Mouse (Mus musculus): Measurements from ENCODE around the gene Hk2. TPM values are rescaled to one million over a fixed set of nuclear protein-coding genes. Genes with fewer than 3 reads are reported as not detected.
A peak's percentile ranks its signal among the peaks of the same experiment; 100 is the strongest.

Hk2 gene
- total RNA-seq (2014; rRNA removed) (1.0 and 1.3 TPM in 2 replicates), polyA plus RNA-seq (2012; rRNA removed) (0.54 and 0.87 TPM in 2 replicates)

DNA sequence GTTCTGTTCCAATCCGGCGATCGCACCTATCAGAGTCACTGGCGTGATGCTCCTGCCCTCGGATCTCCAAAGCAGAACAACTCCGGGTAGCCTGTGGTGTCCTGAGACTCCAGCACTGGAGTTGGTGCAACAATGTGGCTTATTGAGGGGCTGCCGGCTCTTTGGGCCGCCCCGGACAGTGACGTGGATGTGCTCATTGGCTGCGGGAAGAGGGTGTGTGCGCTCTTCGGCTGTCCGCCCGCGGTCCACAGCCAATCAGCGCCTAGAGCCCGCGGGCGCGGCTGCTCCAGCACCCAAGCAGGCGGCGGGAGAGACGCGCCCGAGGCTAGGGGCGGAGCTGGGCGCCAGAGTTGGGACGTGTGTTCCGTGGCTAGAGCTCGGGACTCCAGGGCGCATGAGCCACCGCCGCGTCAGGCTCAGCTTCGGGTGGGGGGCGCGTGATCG, at the start of gene Hk2:
Hk2 (minus strand) TSS at position 134 of the 444 bp plus-strand sequence.
- WGBS, result under 1% methylated on average over 39 of the region's 39 CpGs
- peak; percentile 37 for DNase-seq (ENCODE audit: extremely low read depth, low read depth, low spot score)
- Histone ChIP-seq H3K79me2 (ENCODE audit: control insufficient read depth, insufficient read depth, low read length) (no peaks in the 10 kb centered on the region), H3K27ac (replicated peaks; ENCODE audit: insufficient read depth, low read depth, low read length) (no peak within 1 kb of the TSS), H3K4me1 (ENCODE audit: control insufficient read depth, insufficient read depth, low read length) (no peaks in the 10 kb centered on the region), H3K36me3 (ENCODE audit: control insufficient read depth, insufficient read depth, low read length) (no peaks in the 10 kb centered on the region), H3K27me3 (ENCODE audit: control insufficient read depth, insufficient read depth, low read length) (no peaks in the 10 kb centered on the region), H3K9ac (ENCODE audit: low read depth, low read length) (peak within 1 kb of the TSS; percentile 52), H3K4me3 (ENCODE audit: insufficient read depth, low read depth, low read length) (peak within 1 kb of the TSS; percentile 53)
- TF ChIP-seq POLR2A (IDR thresholded peaks at IDR 0.05; ENCODE audit: extremely low read depth, insufficient read depth, low read length), result 0 out of 2 replicates have a peak, but pooled peaks have one; percentile 17
- TF ChIP-seq CTCF (IDR thresholded peaks at IDR 0.05; ENCODE audit: low read depth, low read length), result no peak

- DNase-seq (ENCODE audit: extremely low read depth, low read depth, low spot score), result no peak
- H3K27me3 ChIP-seq (ENCODE audit: control insufficient read depth, insufficient read depth, low read length), result no peaks in the 10 kb centered on the region
- H3K36me3 ChIP-seq (ENCODE audit: control insufficient read depth, insufficient read depth, low read length), result no peaks in the 10 kb centered on the region
- WGBS, result 45% methylated on average over 4 of the region's 4 CpGs
- H3K27ac ChIP-seq (replicated peaks; ENCODE audit: insufficient read depth, low read depth, low read length), result no peak overlapping the region
- H3K79me2 ChIP-seq (ENCODE audit: control insufficient read depth, insufficient read depth, low read length), result no peaks in the 10 kb centered on the region
- TF ChIP-seq CTCF (IDR thresholded peaks at IDR 0.05; ENCODE audit: low read depth, low read length) (no peak), POLR2A (IDR thresholded peaks at IDR 0.05; ENCODE audit: extremely low read depth, insufficient read depth, low read length) (no peak)
- no peak overlapping the region for H3K9ac ChIP-seq (ENCODE audit: low read depth, low read length)
- no peak overlapping the region for H3K4me3 ChIP-seq (ENCODE audit: insufficient read depth, low read depth, low read length)
- H3K4me1 ChIP-seq (ENCODE audit: control insufficient read depth, insufficient read depth, low read length), result no peaks in the 10 kb centered on the region
Measured at GRCm38 (mm10) chr6:82821758-82822253, 47.6 kb upstream of the Hk2 start.

GRCm38 (mm10) chr6:82820716-82821115, 46.5 kb upstream of the Hk2 start:
- H3K4me3 ChIP-seq (ENCODE audit: insufficient read depth, low read depth, low read length), result no peak overlapping the region
- no peaks in the 10 kb centered on the region for H3K36me3 ChIP-seq (ENCODE audit: control insufficient read depth, insufficient read depth, low read length)
- H3K4me1 ChIP-seq (ENCODE audit: control insufficient read depth, insufficient read depth, low read length), result no peaks in the 10 kb centered on the region
- H3K79me2 ChIP-seq (ENCODE audit: control insufficient read depth, insufficient read depth, low read length), result no peaks in the 10 kb centered on the region
- no peak for DNase-seq (ENCODE audit: extremely low read depth, low read depth, low spot score)
- TF ChIP-seq CTCF (IDR thresholded peaks at IDR 0.05; ENCODE audit: low read depth, low read length), result no peak
- no peak for TF ChIP-seq POLR2A (IDR thresholded peaks at IDR 0.05; ENCODE audit: extremely low read depth, insufficient read depth, low read length)
- no peak overlapping the region for H3K9ac ChIP-seq (ENCODE audit: low read depth, low read length)
- H3K27me3 ChIP-seq (ENCODE audit: control insufficient read depth, insufficient read depth, low read length), result no peaks in the 10 kb centered on the region
- 74% methylated on average over 3 of the region's 3 CpGs for WGBS
- H3K27ac ChIP-seq (replicated peaks; ENCODE audit: insufficient read depth, low read depth, low read length), result no peak overlapping the region

- Histone ChIP-seq H3K36me3 (ENCODE audit: control insufficient read depth, insufficient read depth, low read length) (no peaks in the 10 kb centered on the region), H3K27ac (replicated peaks; ENCODE audit: insufficient read depth, low read depth, low read length) (no peak overlapping the region), H3K4me3 (ENCODE audit: insufficient read depth, low read depth, low read length) (no peak overlapping the region), H3K4me1 (ENCODE audit: control insufficient read depth, insufficient read depth, low read length) (no peaks in the 10 kb centered on the region), H3K79me2 (ENCODE audit: control insufficient read depth, insufficient read depth, low read length) (no peaks in the 10 kb centered on the region), H3K9ac (ENCODE audit: low read depth, low read length) (no peak overlapping the region), H3K27me3 (ENCODE audit: control insufficient read depth, insufficient read depth, low read length) (no peaks in the 10 kb centered on the region)
- no peak for DNase-seq (ENCODE audit: extremely low read depth, low read depth, low spot score)
- 67% methylated on average over 4 of the region's 4 CpGs for WGBS
- TF ChIP-seq POLR2A (IDR thresholded peaks at IDR 0.05; ENCODE audit: extremely low read depth, insufficient read depth, low read length) (no peak), CTCF (IDR thresholded peaks at IDR 0.05; ENCODE audit: low read depth, low read length) (no peak)
Measured at GRCm38 (mm10) chr6:82814821-82815220, 40.6 kb upstream of the Hk2 start.

DNA sequence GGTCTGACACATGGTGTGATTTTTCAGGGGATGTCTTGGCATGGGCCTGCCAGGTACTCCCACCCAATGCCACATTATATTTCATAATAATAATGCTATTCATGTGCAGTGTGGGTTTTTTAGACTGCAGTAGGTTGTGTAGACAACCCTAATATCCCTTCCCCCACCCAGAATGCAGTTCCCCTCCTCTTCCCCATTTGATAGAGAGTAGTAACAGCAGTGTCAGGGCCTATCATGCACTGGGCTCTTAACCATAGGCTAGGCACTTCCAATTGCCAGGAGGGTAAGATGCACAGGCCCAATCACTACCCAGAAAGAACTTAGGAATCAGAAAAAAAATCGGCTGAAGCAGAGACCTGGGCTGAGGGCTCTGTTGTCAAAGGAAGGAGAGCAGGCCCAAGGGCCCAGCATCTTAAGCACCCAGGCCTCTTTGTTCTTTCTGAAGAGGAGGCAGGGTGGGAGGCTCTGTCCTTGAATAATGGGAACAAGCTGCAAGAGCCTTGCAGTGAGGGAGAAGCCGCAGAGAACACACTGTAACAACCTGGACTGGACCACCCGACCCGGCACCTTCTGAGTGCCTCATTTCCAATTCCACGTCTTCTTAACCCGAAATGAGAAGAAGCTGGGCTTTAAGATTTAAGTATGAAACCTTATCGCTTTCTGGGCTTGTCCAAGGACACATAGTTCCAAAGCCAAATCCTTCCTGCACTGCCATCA, 33.9 kb upstream of the Hk2 start:
- no peak for DNase-seq (ENCODE audit: extremely low read depth, low read depth, low spot score)
- no peak overlapping the region for H3K4me3 ChIP-seq (ENCODE audit: insufficient read depth, low read depth, low read length)
- 89% methylated on average over 7 of the region's 7 CpGs for WGBS
- no peaks in the 10 kb centered on the region for H3K27me3 ChIP-seq (ENCODE audit: control insufficient read depth, insufficient read depth, low read length)
- no peak for TF ChIP-seq CTCF (IDR thresholded peaks at IDR 0.05; ENCODE audit: low read depth, low read length)
- TF ChIP-seq POLR2A (IDR thresholded peaks at IDR 0.05; ENCODE audit: extremely low read depth, insufficient read depth, low read length), result no peak
- H3K27ac ChIP-seq (replicated peaks; ENCODE audit: insufficient read depth, low read depth, low read length), result no peak overlapping the region
- H3K79me2 ChIP-seq (ENCODE audit: control insufficient read depth, insufficient read depth, low read length), result no peaks in the 10 kb centered on the region
- no peak overlapping the region for H3K9ac ChIP-seq (ENCODE audit: low read depth, low read length)
- no peaks in the 10 kb centered on the region for H3K36me3 ChIP-seq (ENCODE audit: control insufficient read depth, insufficient read depth, low read length)
- no peaks in the 10 kb centered on the region for H3K4me1 ChIP-seq (ENCODE audit: control insufficient read depth, insufficient read depth, low read length)

- Histone ChIP-seq H3K79me2 (ENCODE audit: control insufficient read depth, insufficient read depth, low read length) (no peaks in the 10 kb centered on the region), H3K27me3 (ENCODE audit: control insufficient read depth, insufficient read depth, low read length) (no peaks in the 10 kb centered on the region), H3K9ac (ENCODE audit: low read depth, low read length) (no peak overlapping the region), H3K4me1 (ENCODE audit: control insufficient read depth, insufficient read depth, low read length) (no peaks in the 10 kb centered on the region), H3K27ac (replicated peaks; ENCODE audit: insufficient read depth, low read depth, low read length) (no peak overlapping the region), H3K36me3 (ENCODE audit: control insufficient read depth, insufficient read depth, low read length) (no peaks in the 10 kb centered on the region), H3K4me3 (ENCODE audit: insufficient read depth, low read depth, low read length) (no peak overlapping the region)
- WGBS, result 73% methylated on average over 3 of the region's 3 CpGs
- TF ChIP-seq POLR2A (IDR thresholded peaks at IDR 0.05; ENCODE audit: extremely low read depth, insufficient read depth, low read length) (no peak), CTCF (IDR thresholded peaks at IDR 0.05; ENCODE audit: low read depth, low read length) (no peak)
- peak; percentile 7 for DNase-seq (ENCODE audit: extremely low read depth, low read depth, low spot score)
Measured at GRCm38 (mm10) chr6:82806971-82807370, 32.7 kb upstream of the Hk2 start.

Data from liver, adult 2 months (tissue).